Mouse (Mus musculus) kidney, adult 2 months (tissue): Measurements from ENCODE around the gene Ces2e. TPM values are rescaled to one million over a fixed set of nuclear protein-coding genes. Genes with fewer than 3 reads are reported as not detected.
"Not testable (repeated sequence)": the region's sequence is repeated elsewhere in the genome, so short reads cannot be mapped to it uniquely, and the experiment has no call there.

Source experiments
- DNase-seq: peaks from one replicate; pipeline ENCODE4 v3.0.0; 2021
- H3K27ac ChIP-seq: fragments of 200-500 bp; 2 replicates; pipeline ENCODE4 v1.5.1; 2012; ENCODE audit warnings: low read depth, low read length, control low read depth, inconsistent platforms; ENCODE audit not compliant: insufficient read depth
- H3K27me3 ChIP-seq: fragments of 200-500 bp; replicated peaks from 2 replicates; pipeline ENCODE4 v1.6.1; 2012; ENCODE audit warnings: mild to moderate bottlenecking, moderate library complexity, low read length, inconsistent platforms; ENCODE audit not compliant: control insufficient read depth, insufficient read depth
- H3K36me3 ChIP-seq: fragments of 200-500 bp; 2 replicates; pipeline ENCODE4 v1.6.1; 2012; ENCODE audit warnings: mild to moderate bottlenecking, moderate library complexity, low read length, inconsistent platforms; ENCODE audit not compliant: control insufficient read depth, insufficient read depth
- H3K4me1 ChIP-seq: fragments of 200-500 bp; 2 replicates; pipeline ENCODE4 v1.6.1; 2011; ENCODE audit warnings: low read length; ENCODE audit not compliant: control insufficient read depth, insufficient read depth
- H3K4me3 ChIP-seq: fragments of 200-500 bp; 2 replicates; pipeline ENCODE4 v1.5.1; 2011; ENCODE audit warnings: mild to moderate bottlenecking, low read depth, low read length, control low read depth; ENCODE audit not compliant: insufficient read depth
- CTCF ChIP-seq: fragments of 200-500 bp; conservative IDR thresholded peaks from 2 replicates; pipeline ENCODE4 v1.5.1; 2011; ENCODE audit warnings: low read depth, mild to moderate bottlenecking, control low read depth, low read length, moderate library complexity, mixed read lengths; ENCODE audit not compliant: insufficient read depth, insufficient read length
- POLR2A ChIP-seq: fragments of 200-500 bp; IDR thresholded peaks from one replicate; pipeline ENCODE4 v1.6.1; 2011; ENCODE audit warnings: low read depth, low read length, control low read depth
- WGBS: fragments of 180-500 bp; shearing (Covaris S2); methylation state at CpG from one replicate; pipeline ENCODE4 v1.1.7; 2018; 5-methylcytosine and 5-hydroxymethylcytosine counted together
- polyA plus RNA-seq: library from polyadenylated mRNA; depleted of rRNA; stranded (reverse); fragments of >200 nt; gene quantifications from 2 replicates; pipeline ENCODE4 v1.2.3, GENCODE M21; 2012; rRNA removed

The Ces2e gene
- 19.7 and 20.3 TPM in 2 replicates for polyA plus RNA-seq

DNA sequence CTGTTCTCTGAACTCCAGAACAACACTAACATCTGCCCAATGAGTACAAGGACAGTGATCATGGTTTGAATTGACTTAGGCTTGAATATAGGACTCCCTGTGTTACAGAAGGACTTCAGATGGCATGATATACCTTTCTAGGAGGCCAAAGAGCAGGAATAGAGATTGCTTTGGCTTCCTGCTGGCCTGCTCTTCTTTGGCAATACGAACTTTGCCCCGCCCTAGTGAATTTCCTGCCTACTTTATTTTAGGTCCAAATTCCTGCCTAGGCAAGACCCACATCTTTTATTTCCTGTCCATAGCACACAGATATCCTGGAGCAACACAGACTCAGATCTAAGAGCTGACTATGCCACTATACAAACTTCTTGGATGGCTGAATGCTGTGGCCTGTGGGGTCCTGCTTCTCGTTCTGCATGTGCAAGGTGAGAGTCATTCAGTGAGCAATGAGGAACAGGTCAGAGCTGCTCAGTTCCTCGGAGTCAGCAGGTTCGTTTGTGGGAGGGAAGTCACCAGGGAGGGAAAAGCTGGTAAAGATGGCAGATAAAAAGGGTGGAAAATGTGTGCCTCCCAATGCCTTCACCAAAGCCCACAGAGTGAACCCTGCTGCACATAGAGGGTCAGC is at the start of gene Ces2e:
Gene Ces2e, plus strand, starts transcription at position 289 of the 625 bp plus-strand sequence.
- 43% methylated on average over 5 of the region's 5 CpGs for WGBS
- peak; percentile 80 for DNase-seq
- H3K4me1 ChIP-seq: peaks cover 9% of the 10 kb centered on the region; the same call in 1 of the 2 replicates
- no peak for TF ChIP-seq POLR2A
- TF ChIP-seq CTCF: no peak
- no peak within 1 kb of the TSS for H3K4me3 ChIP-seq
- H3K27ac ChIP-seq: no peak within 1 kb of the TSS
- no peaks in the 10 kb centered on the region for H3K27me3 ChIP-seq
- H3K36me3 ChIP-seq: no peaks in the 10 kb centered on the region

- not testable (repeated sequence) for H3K27me3 ChIP-seq, H3K4me1 ChIP-seq, DNase-seq, H3K36me3 ChIP-seq, H3K27ac ChIP-seq, H3K4me3 ChIP-seq
- no CpG with 5 or more reads among the region's 4 CpGs for WGBS
These were observed 39.7 kb upstream of the Ces2e start for GRCm38 (mm10) chr8:104886223-104886926.

- H3K4me1 ChIP-seq: no peaks in the 10 kb centered on the region
- no peaks in the 10 kb centered on the region for H3K27me3 ChIP-seq
- peak; percentile 13 for DNase-seq
- no peaks in the 10 kb centered on the region for H3K36me3 ChIP-seq
- 64% methylated on average over 2 of the region's 2 CpGs for WGBS
- TF ChIP-seq POLR2A (no peak), CTCF (no peak)
- H3K4me3 ChIP-seq: no peak overlapping the region
- no peak overlapping the region for H3K27ac ChIP-seq
These were observed 24.3 kb upstream of the Ces2e start for GRCm38 (mm10) chr8:104901746-104902145.

GRCm38 (mm10) chr8:104907111-104907510 is 18.9 kb upstream of the Ces2e start:
- 0 out of 2 replicates have a peak, but pooled peaks cover 3% of the 10 kb centered on the region for H3K4me1 ChIP-seq
- 40% methylated on average over 1 of the region's 1 CpGs for WGBS
- no peaks in the 10 kb centered on the region for H3K27me3 ChIP-seq
- DNase-seq: peak; percentile 65
- H3K4me3 ChIP-seq: no peak overlapping the region
- no peaks in the 10 kb centered on the region for H3K36me3 ChIP-seq
- H3K27ac ChIP-seq: no peak overlapping the region
- no peak for TF ChIP-seq POLR2A
- no peak for TF ChIP-seq CTCF

- not testable (repeated sequence) for H3K27me3 ChIP-seq, H3K4me3 ChIP-seq, H3K36me3 ChIP-seq, H3K4me1 ChIP-seq
- H3K27ac ChIP-seq: 0 out of 2 replicates have a peak overlapping the region, but pooled peaks have one; percentile 17
- WGBS: 46% methylated on average over 1 of the region's 1 CpGs
- peak; percentile 88 for DNase-seq
These were observed 17.0 kb upstream of the Ces2e start for GRCm38 (mm10) chr8:104909021-104909420.

DNA sequence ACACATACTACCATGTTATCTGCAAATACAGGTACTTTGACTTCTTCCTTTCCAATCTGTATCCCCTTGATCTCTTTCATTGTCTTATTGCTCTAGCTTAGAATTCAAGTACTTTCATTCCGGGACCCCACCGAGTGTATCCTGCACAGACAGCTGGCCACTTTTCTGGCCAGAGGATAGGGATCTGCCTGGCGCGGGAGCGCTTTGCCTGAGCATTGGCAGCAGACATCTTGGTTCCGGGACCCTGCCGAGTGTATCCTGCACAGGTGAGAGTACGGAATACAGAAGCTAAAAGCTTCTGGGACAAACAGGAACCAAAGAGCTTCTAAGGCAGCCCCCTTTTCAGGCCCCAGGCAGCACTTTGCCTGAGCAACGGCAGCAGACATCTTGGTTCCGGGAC is 16.4 kb upstream of the Ces2e start:
- not testable (repeated sequence) for H3K27me3 ChIP-seq, H3K36me3 ChIP-seq, H3K27ac ChIP-seq, H3K4me1 ChIP-seq, DNase-seq, H3K4me3 ChIP-seq
- WGBS: 97% methylated on average over 10 of the region's 10 CpGs

- Histone ChIP-seq H3K27me3 (no peaks in the 10 kb centered on the region), H3K27ac (no peak overlapping the region), H3K4me3 (no peak overlapping the region), H3K36me3 (no peaks in the 10 kb centered on the region), H3K4me1 (peaks cover 9% of the 10 kb centered on the region; the same call in 1 of the 2 replicates)
- no peak for TF ChIP-seq CTCF
- no peak for TF ChIP-seq POLR2A
- WGBS: 92% methylated on average over 3 of the region's 3 CpGs
- no peak for DNase-seq
These were observed 1.2 kb downstream of the Ces2e start for GRCm38 (mm10) chr8:104927301-104927700.
